Mouse (Mus musculus): Measurements from ENCODE around the gene Fyb2.

GRCm38 (mm10) chr4:105013718-105014117 lies 100.5 kb downstream of the Fyb2 start:
- TF ChIP-seq CTCF (IDR thresholded peaks at IDR 0.05; ENCODE audit: low read depth) (no peak), EP300 (IDR thresholded peaks at IDR 0.05; ENCODE audit: low read depth) (no peak)
